Mouse (Mus musculus): ENCODE data around the gene Dbndd2.

DNA sequence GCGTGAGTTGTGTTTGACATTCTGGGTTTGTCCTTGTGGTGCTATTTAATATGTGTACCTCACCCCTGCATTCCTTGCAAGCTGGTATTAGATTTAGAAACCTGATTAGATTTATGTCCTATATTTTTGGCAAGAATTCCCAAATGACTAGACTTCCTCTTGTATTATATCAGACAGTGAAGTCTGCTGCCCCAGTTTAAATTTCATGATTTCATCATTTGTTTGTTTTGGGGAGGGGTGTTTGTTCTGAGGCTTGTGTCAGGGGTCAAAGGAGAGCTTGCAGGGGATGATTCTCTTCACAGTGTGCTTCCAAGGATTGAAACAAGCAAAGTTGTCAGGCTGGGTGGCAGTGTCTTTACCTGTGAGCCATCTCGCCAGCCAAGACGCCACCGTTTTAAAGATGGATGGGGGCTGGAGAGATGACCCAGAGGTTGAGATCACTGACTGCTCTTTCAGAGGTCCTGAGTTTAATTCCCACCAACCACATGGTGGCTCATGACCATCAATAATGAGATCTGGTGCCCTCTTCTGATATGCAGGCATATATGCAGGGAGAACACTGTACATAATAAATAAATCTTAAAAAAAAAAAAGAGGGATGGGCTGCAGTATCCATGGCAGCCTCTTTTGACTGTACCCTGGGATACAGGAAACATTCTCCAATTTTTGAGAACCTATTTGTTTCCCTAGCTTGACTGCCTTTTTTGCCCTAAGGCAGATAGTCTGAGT, 19.9 kb downstream of the Dbndd2 start:
- TF ChIP-seq CTCF (IDR thresholded peaks at IDR 0.05; ENCODE audit: low read depth): no peak
- no peak for TF ChIP-seq EP300 (IDR thresholded peaks at IDR 0.05; ENCODE audit: low read depth)
